Comparison of ENCODE assay signal across 8 mouse cellular contexts in the genomic region with DNA sequence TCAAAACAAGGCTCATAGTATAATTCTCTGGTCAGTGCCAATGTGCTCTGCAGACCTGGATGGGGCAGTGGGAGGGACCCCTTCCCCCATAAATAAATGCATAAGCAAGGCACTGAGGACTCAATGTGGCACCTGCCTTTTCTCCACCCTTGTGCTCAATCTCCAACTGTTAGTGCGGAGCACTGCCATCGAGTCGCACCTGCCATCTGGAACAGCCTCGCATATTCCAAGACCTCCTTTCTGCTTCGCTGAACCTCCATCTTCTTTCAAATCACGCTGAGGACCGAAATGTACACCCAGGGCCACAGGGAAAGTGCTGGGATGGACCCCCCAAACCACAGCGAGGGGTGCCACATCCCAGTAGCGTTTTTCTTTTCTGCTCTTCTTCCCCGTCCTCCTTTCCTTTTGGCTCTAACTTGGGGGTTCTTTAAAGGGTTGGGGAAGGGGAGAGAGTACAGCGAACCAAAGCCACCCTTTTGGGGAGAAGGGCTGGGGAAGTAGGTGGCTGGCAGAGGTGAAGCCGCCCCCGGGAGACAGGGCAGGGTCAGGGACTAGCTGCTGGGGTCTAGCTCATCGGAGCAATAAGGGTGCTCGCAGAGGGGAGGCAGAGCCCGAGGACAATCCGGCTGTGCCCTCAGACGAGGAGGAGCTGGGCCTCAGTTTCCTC. TPM values are rescaled to one million over a fixed set of nuclear protein-coding genes. Genes with fewer than 3 reads are reported as not detected.
DNase-seq lines count a peak whose midpoint lies in the region; ATAC-seq and TF ChIP-seq lines count a peak whose summit lies in the region.

No protein-coding gene starts in this region.

- intact Hi-C loops in left cerebral cortex, postnatal 4 days (cut with DNase I) = no loop called here
- intact Hi-C loops in left cerebral cortex, postnatal 14 days (cut with DNase I) = no loop called here

- peaks cover 52% of the 10 kb centered on the region for H3K4me1 ChIP-seq in hindbrain, embryonic 15.5 days (replicated peaks)

- WGBS in hindbrain, embryonic 15.5 days = 7% methylated on average over 18 of the region's 18 CpGs

- H3K36me3 ChIP-seq in hindbrain, embryonic 15.5 days = no peaks in the 10 kb centered on the region
- no peaks in the 10 kb centered on the region for H3K36me3 ChIP-seq in myocyte (ENCODE audit: control insufficient read depth, insufficient read depth)

- no peaks in the 10 kb centered on the region for H3K9me3 ChIP-seq in hindbrain, embryonic 15.5 days

- DNase-seq in left cerebral cortex, postnatal 4 days = peak; percentile 70
- DNase-seq in left cerebral cortex, postnatal 14 days (ENCODE audit: low spot score in 2 of 2) = no peak
- peak; percentile 87 for DNase-seq in cerebellum, adult 9-10 months
- no peak for DNase-seq in adrenal gland, postnatal 10 days
- no peak for DNase-seq in Muller cell, postnatal 12 days (ENCODE audit: inconsistent ontology term)

- H3K9ac ChIP-seq in hindbrain, embryonic 15.5 days = peak overlapping the region; percentile 69

- TF ChIP-seq POLR2A in myocyte (IDR thresholded peaks at IDR 0.05; ENCODE audit: insufficient read length, low read depth) = no peak

- no peak overlapping the region for H3ac ChIP-seq in myocyte (ENCODE audit: control insufficient read depth, insufficient read length)

- peak overlapping the region; percentile 98 for H3K27ac ChIP-seq in hindbrain, embryonic 15.5 days (replicated peaks)

- ATAC-seq in hindbrain, embryonic 15.5 days (ENCODE audit: low FRiP score, low read depth) = no peak
- no peak for ATAC-seq in frontal cortex, adult (ENCODE audit: low TSS enrichment)

- H3K4me2 ChIP-seq in hindbrain, embryonic 15.5 days = peak overlapping the region; percentile 95
- H3K4me2 ChIP-seq in myocyte (ENCODE audit: low read depth) = peak overlapping the region; percentile 61

- no peaks in the 10 kb centered on the region for H3K79me2 ChIP-seq in myocyte (ENCODE audit: control insufficient read depth, insufficient read depth)

- H3K27me3 ChIP-seq in hindbrain, embryonic 15.5 days = no peaks in the 10 kb centered on the region
- peaks cover 6% of the 10 kb centered on the region for H3K27me3 ChIP-seq in myocyte (ENCODE audit: control insufficient read depth, insufficient read depth, insufficient read length)

- peak overlapping the region; percentile 59 for H3K4me3 ChIP-seq in hindbrain, embryonic 15.5 days
- peak overlapping the region; percentile 14 for H3K4me3 ChIP-seq in myocyte

TF ChIP-seq in myocyte, 11 proteins besides CTCF, POLR2A, EP300 and RAD21:
- TF ChIP-seq E2F4 (IDR thresholded peaks at IDR 0.05; ENCODE audit: insufficient read depth) = no peak
- TF ChIP-seq REST (IDR thresholded peaks at IDR 0.05; ENCODE audit: insufficient read depth, insufficient read length) = no peak
- TF ChIP-seq USF1 (IDR thresholded peaks at IDR 0.05; ENCODE audit: low read depth) = no peak
- no peak for TF ChIP-seq MYOG (IDR thresholded peaks at IDR 0.05; ENCODE audit: control insufficient read depth in 1 of 3, insufficient read depth in 1 of 3, insufficient read length in 2 of 3, low read depth in 2 of 3)
- TF ChIP-seq SRF (IDR thresholded peaks at IDR 0.05; ENCODE audit: control insufficient read depth, insufficient read length, low read depth) = no peak
- TF ChIP-seq MYOD1 (IDR thresholded peaks at IDR 0.05; ENCODE audit: control insufficient read depth in 1 of 3, insufficient read length in 2 of 3, low read depth in 2 of 3) = no peak
- TF ChIP-seq TCF12 (IDR thresholded peaks at IDR 0.05; ENCODE audit: insufficient read depth, poor library complexity, severe bottlenecking) = no peak
- no peak for TF ChIP-seq TCF3 (IDR thresholded peaks at IDR 0.05; ENCODE audit: insufficient read length, low read depth)
- no peak for TF ChIP-seq MAX (IDR thresholded peaks at IDR 0.05; ENCODE audit: low read depth)
- no peak for TF ChIP-seq POLR2AphosphoS2 (IDR thresholded peaks at IDR 0.05; ENCODE audit: insufficient read length, low read depth)
- TF ChIP-seq CEBPB (IDR thresholded peaks at IDR 0.05; ENCODE audit: insufficient read depth, poor library complexity, severe bottlenecking) = no peak

RNA-seq across cellular contexts. Expression of gene 4930404H24Rik, which starts 0.9 kb away (rescaled TPM):
- total RNA-seq in left cerebral cortex, postnatal 4 days (2021) = not detected
- 1 to 10 TPM in 1 of 2 experiments, not detected in 1; 1.4 TPM for total RNA-seq in left cerebral cortex, postnatal 14 days (2021)
- not detected in 2 replicates for polyA plus RNA-seq in hindbrain, embryonic 15.5 days (2015; fragmentation: Nextera tagmentation; extraction: Ambion mirVana)
- not detected for polyA plus RNA-seq in myocyte (2012; fragmentation: generic; extraction: Trizol)
- not detected for total RNA-seq in adrenal gland, postnatal 10 days (2021)

RNA-seq across cellular contexts. Expression of gene Nol4l, which starts 38.1 kb away (rescaled TPM):
- total RNA-seq in left cerebral cortex, postnatal 4 days (2021) = 100 to 1,000 TPM; 111 to 122 TPM
- 10 to 100 TPM; 44.8 to 46.8 TPM for total RNA-seq in left cerebral cortex, postnatal 14 days (2021)
- polyA plus RNA-seq in hindbrain, embryonic 15.5 days (2015; fragmentation: Nextera tagmentation; extraction: Ambion mirVana) = 42.6 and 45.4 TPM in 2 replicates
- polyA plus RNA-seq in myocyte (2012; fragmentation: generic; extraction: Trizol) = 0.44 TPM
- 10 to 100 TPM; 14.1 to 21.3 TPM for total RNA-seq in adrenal gland, postnatal 10 days (2021)

Comparison
In these comparisons a context has a peak if more than half of its experiments do, and no peak if none do; other contexts are left out.
1. DNase-seq: peak in left cerebral cortex, postnatal 4 days (single experiment) and cerebellum, adult 9-10 months (single experiment); none in left cerebral cortex, postnatal 14 days (0 of 2), adrenal gland, postnatal 10 days (single experiment) and Muller cell, postnatal 12 days (single experiment).